Mouse (Mus musculus): ENCODE results near the gene Zdhhc14.
A peak's percentile ranks its signal among the peaks of the same experiment; 100 is the strongest.

Gene Zdhhc14

GRCm38 (mm10) chr17:5751066-5751465 lies 258.7 kb downstream of the Zdhhc14 start:
- Histone ChIP-seq H3K4me3 (replicated peaks; ENCODE audit: low read length) (no peak overlapping the region), H3K36me3 (ENCODE audit: insufficient read depth, low read length) (no peaks in the 10 kb centered on the region), H3K27me3 (ENCODE audit: insufficient read depth, low read length) (0 out of 2 replicates have a peak, but pooled peaks cover 4% of the 10 kb centered on the region), H3K9me3 (ENCODE audit: low read length) (no peaks in the 10 kb centered on the region), H3K4me1 (replicated peaks; ENCODE audit: low read depth, low read length) (peaks cover 21% of the 10 kb centered on the region)
- TF ChIP-seq POU5F1 (IDR thresholded peaks at IDR 0.05; ENCODE audit: borderline replicate concordance, low read length), result no peak
- TF ChIP-seq NANOG (IDR thresholded peaks at IDR 0.05; ENCODE audit: borderline replicate concordance, low read length), result no peak
- TF ChIP-seq CTCF (conservative IDR thresholded peaks at IDR 0.05; ENCODE audit: low read length), result no peak

- Histone ChIP-seq H3K4me3 (replicated peaks; ENCODE audit: low read length) (peak overlapping the region; percentile 70), H3K4me1 (replicated peaks; ENCODE audit: low read depth, low read length) (peaks cover 28% of the 10 kb centered on the region), H3K27me3 (ENCODE audit: insufficient read depth, low read length) (0 out of 2 replicates have a peak, but pooled peaks cover 4% of the 10 kb centered on the region), H3K36me3 (ENCODE audit: insufficient read depth, low read length) (no peaks in the 10 kb centered on the region), H3K9me3 (ENCODE audit: low read length) (no peaks in the 10 kb centered on the region)
- no peak for TF ChIP-seq NANOG (IDR thresholded peaks at IDR 0.05; ENCODE audit: borderline replicate concordance, low read length)
- no peak for TF ChIP-seq POU5F1 (IDR thresholded peaks at IDR 0.05; ENCODE audit: borderline replicate concordance, low read length)
- TF ChIP-seq CTCF (conservative IDR thresholded peaks at IDR 0.05; ENCODE audit: low read length), result no peak
These were observed 260.0 kb downstream of the Zdhhc14 start for GRCm38 (mm10) chr17:5752322-5752715.

GRCm38 (mm10) chr17:5752716-5753585 lies 260.6 kb downstream of the Zdhhc14 start:
- Histone ChIP-seq H3K27me3 (ENCODE audit: insufficient read depth, low read length) (0 out of 2 replicates have a peak, but pooled peaks cover 4% of the 10 kb centered on the region), H3K36me3 (ENCODE audit: insufficient read depth, low read length) (no peaks in the 10 kb centered on the region), H3K4me3 (replicated peaks; ENCODE audit: low read length) (peak overlapping the region; percentile 70), H3K9me3 (ENCODE audit: low read length) (no peaks in the 10 kb centered on the region), H3K4me1 (replicated peaks; ENCODE audit: low read depth, low read length) (peaks cover 28% of the 10 kb centered on the region)
- TF ChIP-seq POU5F1 (IDR thresholded peaks at IDR 0.05; ENCODE audit: borderline replicate concordance, low read length) (no peak), CTCF (conservative IDR thresholded peaks at IDR 0.05; ENCODE audit: low read length) (peak; percentile 78)

GRCm38 (mm10) chr17:5755489-5755888 lies 263.1 kb downstream of the Zdhhc14 start:
- no peak for TF ChIP-seq POU5F1 (IDR thresholded peaks at IDR 0.05; ENCODE audit: borderline replicate concordance, low read length)
- no peak for TF ChIP-seq NANOG (IDR thresholded peaks at IDR 0.05; ENCODE audit: borderline replicate concordance, low read length)
- TF ChIP-seq CTCF (conservative IDR thresholded peaks at IDR 0.05; ENCODE audit: low read length), result no peak

GRCm38 (mm10) chr17:5756065-5756464 lies 263.7 kb downstream of the Zdhhc14 start:
- 0 out of 2 replicates have a peak, but pooled peaks cover 4% of the 10 kb centered on the region for H3K27me3 ChIP-seq (ENCODE audit: insufficient read depth, low read length)
- TF ChIP-seq NANOG (IDR thresholded peaks at IDR 0.05; ENCODE audit: borderline replicate concordance, low read length) (no peak), POU5F1 (IDR thresholded peaks at IDR 0.05; ENCODE audit: borderline replicate concordance, low read length) (no peak), CTCF (conservative IDR thresholded peaks at IDR 0.05; ENCODE audit: low read length) (no peak)
- no peak overlapping the region for H3K4me3 ChIP-seq (replicated peaks; ENCODE audit: low read length)
- no peaks in the 10 kb centered on the region for H3K9me3 ChIP-seq (ENCODE audit: low read length)
- no peaks in the 10 kb centered on the region for H3K36me3 ChIP-seq (ENCODE audit: insufficient read depth, low read length)
- H3K4me1 ChIP-seq (replicated peaks; ENCODE audit: low read depth, low read length), result peaks cover 28% of the 10 kb centered on the region

More at GRCm38 (mm10) chr17:5755489-5755888, 263.1 kb downstream of the Zdhhc14 start:
- H3K4me3 ChIP-seq (replicated peaks; ENCODE audit: low read length), result no peak overlapping the region
- 0 out of 2 replicates have a peak, but pooled peaks cover 4% of the 10 kb centered on the region for H3K27me3 ChIP-seq (ENCODE audit: insufficient read depth, low read length)
- H3K36me3 ChIP-seq (ENCODE audit: insufficient read depth, low read length), result no peaks in the 10 kb centered on the region
- no peaks in the 10 kb centered on the region for H3K9me3 ChIP-seq (ENCODE audit: low read length)
- peaks cover 28% of the 10 kb centered on the region for H3K4me1 ChIP-seq (replicated peaks; ENCODE audit: low read depth, low read length)

GRCm38 (mm10) chr17:5756855-5757254 lies 264.5 kb downstream of the Zdhhc14 start:
- TF ChIP-seq CTCF (conservative IDR thresholded peaks at IDR 0.05; ENCODE audit: low read length) (no peak), POU5F1 (IDR thresholded peaks at IDR 0.05; ENCODE audit: borderline replicate concordance, low read length) (no peak), NANOG (IDR thresholded peaks at IDR 0.05; ENCODE audit: borderline replicate concordance, low read length) (no peak)
- Histone ChIP-seq H3K27me3 (ENCODE audit: insufficient read depth, low read length) (0 out of 2 replicates have a peak, but pooled peaks cover 4% of the 10 kb centered on the region), H3K36me3 (ENCODE audit: insufficient read depth, low read length) (no peaks in the 10 kb centered on the region), H3K4me3 (replicated peaks; ENCODE audit: low read length) (no peak overlapping the region), H3K9me3 (ENCODE audit: low read length) (no peaks in the 10 kb centered on the region), H3K4me1 (replicated peaks; ENCODE audit: low read depth, low read length) (peaks cover 28% of the 10 kb centered on the region)

GRCm38 (mm10) chr17:5763768-5764167 lies 271.4 kb downstream of the Zdhhc14 start:
- TF ChIP-seq NANOG (IDR thresholded peaks at IDR 0.05; ENCODE audit: borderline replicate concordance, low read length) (no peak), POU5F1 (IDR thresholded peaks at IDR 0.05; ENCODE audit: borderline replicate concordance, low read length) (no peak), CTCF (conservative IDR thresholded peaks at IDR 0.05; ENCODE audit: low read length) (no peak)
- Histone ChIP-seq H3K9me3 (ENCODE audit: low read length) (no peaks in the 10 kb centered on the region), H3K4me3 (replicated peaks; ENCODE audit: low read length) (peak overlapping the region; percentile 54), H3K27me3 (ENCODE audit: insufficient read depth, low read length) (peaks cover 11% of the 10 kb centered on the region), H3K36me3 (ENCODE audit: insufficient read depth, low read length) (no peaks in the 10 kb centered on the region), H3K4me1 (replicated peaks; ENCODE audit: low read depth, low read length) (peaks cover 32% of the 10 kb centered on the region)

- no peak overlapping the region for H3K4me3 ChIP-seq (replicated peaks; ENCODE audit: low read length)
- H3K4me1 ChIP-seq (replicated peaks; ENCODE audit: low read depth, low read length), result peaks cover 37% of the 10 kb centered on the region
- peaks cover 16% of the 10 kb centered on the region for H3K27me3 ChIP-seq (ENCODE audit: insufficient read depth, low read length)
- H3K9me3 ChIP-seq (ENCODE audit: low read length), result no peaks in the 10 kb centered on the region
- H3K36me3 ChIP-seq (ENCODE audit: insufficient read depth, low read length), result no peaks in the 10 kb centered on the region
- TF ChIP-seq NANOG (IDR thresholded peaks at IDR 0.05; ENCODE audit: borderline replicate concordance, low read length) (no peak), POU5F1 (IDR thresholded peaks at IDR 0.05; ENCODE audit: borderline replicate concordance, low read length) (no peak)
These were observed 271.9 kb downstream of the Zdhhc14 start for GRCm38 (mm10) chr17:5764270-5764669.

Measured in E14TG2a.4 (cell line).